Mouse (Mus musculus) adrenal gland, adult 2 months (tissue): ENCODE data around the gene Nek9. TPM values are rescaled to one million over a fixed set of nuclear protein-coding genes. Genes with fewer than 3 reads are reported as not detected.

Experiments
- DNase-seq: peaks from one replicate; pipeline ENCODE4 v3.0.0; 2021
- polyA plus RNA-seq: library from polyadenylated mRNA; depleted of rRNA; stranded (reverse); fragments of >200 nt; gene quantifications from 2 replicates; pipeline ENCODE4 v1.2.3, GENCODE M21; 2012; rRNA removed
- total RNA-seq, 2 experiments: library from RNA; stranded (reverse); gene quantifications; 2 replicates each; pipeline ENCODE4 v1.2.3; 2021

Nek9 gene
- total and polyA plus RNA-seq, 3 experiments = 25.3 to 95.8 (median 71.0) TPM

- DNase-seq = no peak
Observed at GRCm38 (mm10) chr12:85263190-85263589, 76.0 kb downstream of the Nek9 start.

DNA sequence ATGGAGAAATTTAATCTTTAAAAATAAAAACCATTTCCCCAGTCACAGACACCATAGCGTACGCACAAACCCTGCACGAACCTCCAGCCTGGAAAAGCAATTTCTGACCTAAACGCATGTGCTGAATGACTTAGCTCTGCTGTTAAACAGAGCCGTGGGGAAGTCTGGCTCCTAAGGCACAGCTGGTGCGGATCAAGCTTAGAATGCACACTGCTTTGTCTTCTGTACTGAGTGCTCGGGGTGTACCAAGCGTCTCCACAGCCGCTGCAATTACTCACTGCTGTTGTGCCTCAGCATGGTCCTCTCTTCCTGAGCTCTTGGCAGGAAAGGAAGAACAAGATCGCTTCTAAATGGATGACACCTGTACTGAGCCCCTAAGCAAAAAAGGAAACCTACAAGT is 76.7 kb downstream of the Nek9 start:
- DNase-seq = no peak

- no peak for DNase-seq
Observed at GRCm38 (mm10) chr12:85257008-85257639, 82.0 kb downstream of the Nek9 start.

GRCm38 (mm10) chr12:85256074-85256751 is 82.9 kb downstream of the Nek9 start:
- DNase-seq = no peak

DNA sequence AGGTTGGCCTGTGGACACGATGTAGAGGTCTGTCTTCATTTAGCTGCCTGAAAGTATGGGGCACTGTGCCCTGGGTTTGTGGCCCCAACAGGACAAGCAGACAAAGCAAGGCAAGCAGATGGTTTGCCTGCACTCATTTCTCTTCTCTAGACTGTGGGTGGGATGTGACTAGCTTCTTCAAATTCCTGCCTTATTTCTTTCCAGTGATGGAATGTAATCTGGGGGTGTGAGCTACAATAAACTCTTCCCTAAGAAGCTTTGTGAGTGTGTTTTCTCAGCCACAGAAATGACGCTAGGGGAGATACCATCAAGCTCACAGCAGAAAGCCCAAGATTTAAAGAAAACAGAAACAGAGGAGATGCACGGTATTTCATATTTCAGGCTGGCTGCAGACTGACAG is 87.1 kb downstream of the Nek9 start:
- no peak for DNase-seq

Other genes with a start within 250 kb of the Nek9 start
- gene Prox2, start 228.6 kb downstream of the Nek9 start, total RNA-seq = 1 to 10 TPM; 3.2 to 5.3 TPM
- gene Prox2, start 228.6 kb downstream of the Nek9 start, polyA plus RNA-seq = 2.6 and 2.8 TPM in 2 replicates
- 100 to 1,000 TPM; 347 to 398 TPM for gene Dlst, start 228.5 kb downstream of the Nek9 start, total RNA-seq
- 107 and 114 TPM in 2 replicates for gene Dlst, start 228.5 kb downstream of the Nek9 start, polyA plus RNA-seq
- 1 to 10 TPM in 1 of 2 experiments, under 1 TPM in 1; 0.37 to 1.5 TPM for gene Rps6kl1, start 188.1 kb downstream of the Nek9 start, total RNA-seq
- gene Rps6kl1, start 188.1 kb downstream of the Nek9 start, polyA plus RNA-seq = 1.5 and 1.8 TPM in 2 replicates
- 1 to 10 TPM in 1 of 2 experiments, under 1 TPM in 1; 0.37 to 2.8 TPM for gene Pgf, start 161.6 kb downstream of the Nek9 start, total RNA-seq
- 0.63 and 1.6 TPM in 2 replicates for gene Pgf, start 161.6 kb downstream of the Nek9 start, polyA plus RNA-seq
- gene Eif2b2, start 119.9 kb downstream of the Nek9 start, total RNA-seq = 10 to 100 TPM; 64.2 to 95.9 TPM
- gene Eif2b2, start 119.9 kb downstream of the Nek9 start, polyA plus RNA-seq = 94.8 and 100.0 TPM in 2 replicates
- 10 to 100 TPM in 1 of 2 experiments, 1 to 10 TPM in 1; 7.8 to 15.9 TPM for gene Mlh3, start 68.8 kb downstream of the Nek9 start, total RNA-seq
- 2.0 and 2.2 TPM in 2 replicates for gene Mlh3, start 68.8 kb downstream of the Nek9 start, polyA plus RNA-seq
- 10 to 100 TPM; 32.2 to 33.3 TPM for gene Acyp1, start 50.9 kb downstream of the Nek9 start, total RNA-seq
- 3.9 and 6.0 TPM in 2 replicates for gene Acyp1, start 50.9 kb downstream of the Nek9 start, polyA plus RNA-seq
- gene Zc2hc1c, start 50.8 kb downstream of the Nek9 start, total RNA-seq = 1 to 10 TPM; 1.2 to 2.5 TPM
- gene Zc2hc1c, start 50.8 kb downstream of the Nek9 start, polyA plus RNA-seq = 0.29 and 0.57 TPM in 2 replicates
- gene Tmed10, start 35.5 kb upstream of the Nek9 start, total RNA-seq = 100 to 1,000 TPM; 299 to 348 TPM
- 433 and 460 TPM in 2 replicates for gene Tmed10, start 35.5 kb upstream of the Nek9 start, polyA plus RNA-seq
- gene Fos, start 134.5 kb upstream of the Nek9 start, total RNA-seq = 10 to 100 TPM in 1 of 2 experiments, 1 to 10 TPM in 1; 3.1 to 16.7 TPM
- 3.9 and 4.9 TPM in 2 replicates for gene Fos, start 134.5 kb upstream of the Nek9 start, polyA plus RNA-seq